Mouse (Mus musculus): Measurements from ENCODE around the gene Wfdc1.

Gene Wfdc1

GRCm38 (mm10) chr8:119666219-119666951 is at the start of gene Wfdc1:
Gene Wfdc1, plus strand, starts transcription at chr8:119666365.
- no peak for DNase-seq

- no peak for DNase-seq
Observed at GRCm38 (mm10) chr8:119616811-119617210, 49.4 kb upstream of the Wfdc1 start.

- no peak for DNase-seq
Observed at GRCm38 (mm10) chr8:119617586-119617985, 48.6 kb upstream of the Wfdc1 start.

GRCm38 (mm10) chr8:119618887-119619286 is 47.3 kb upstream of the Wfdc1 start:
- no peak for DNase-seq

- no peak for DNase-seq
Observed at GRCm38 (mm10) chr8:119620116-119620840, 45.9 kb upstream of the Wfdc1 start.

- no peak for DNase-seq
Observed at GRCm38 (mm10) chr8:119620848-119621465, 45.2 kb upstream of the Wfdc1 start.

- DNase-seq: no peak
Observed at GRCm38 (mm10) chr8:119622555-119622954, 43.6 kb upstream of the Wfdc1 start.

- no peak for DNase-seq
Observed at GRCm38 (mm10) chr8:119623061-119623460, 43.1 kb upstream of the Wfdc1 start.

GRCm38 (mm10) chr8:119623744-119624143 is 42.4 kb upstream of the Wfdc1 start:
- no peak for DNase-seq

GRCm38 (mm10) chr8:119624916-119625315 is 41.2 kb upstream of the Wfdc1 start:
- DNase-seq: no peak

- DNase-seq: no peak
Observed at GRCm38 (mm10) chr8:119625788-119626187, 40.4 kb upstream of the Wfdc1 start.

- no peak for DNase-seq
Observed at GRCm38 (mm10) chr8:119627199-119627598, 39.0 kb upstream of the Wfdc1 start.

- no peak for DNase-seq
Observed at GRCm38 (mm10) chr8:119627613-119628359, 38.4 kb upstream of the Wfdc1 start.

- DNase-seq: no peak
Observed at GRCm38 (mm10) chr8:119630841-119631240, 35.3 kb upstream of the Wfdc1 start.

- no peak for DNase-seq
Observed at GRCm38 (mm10) chr8:119632246-119632645, 33.9 kb upstream of the Wfdc1 start.

GRCm38 (mm10) chr8:119632909-119633308 is 33.3 kb upstream of the Wfdc1 start:
- no peak for DNase-seq

GRCm38 (mm10) chr8:119634616-119635336 is 31.4 kb upstream of the Wfdc1 start:
- DNase-seq: no peak

GRCm38 (mm10) chr8:119635378-119635777 is 30.8 kb upstream of the Wfdc1 start, which contains the start of gene Kcng4:
Gene Kcng4, minus strand, starts transcription at chr8:119635680.
- no peak for DNase-seq

GRCm38 (mm10) chr8:119635958-119636357 is 30.2 kb upstream of the Wfdc1 start:
- no peak for DNase-seq

GRCm38 (mm10) chr8:119636766-119637165 is 29.4 kb upstream of the Wfdc1 start:
- no peak for DNase-seq

GRCm38 (mm10) chr8:119637381-119637780 is 28.8 kb upstream of the Wfdc1 start:
- DNase-seq: no peak

GRCm38 (mm10) chr8:119638261-119638660 is 27.9 kb upstream of the Wfdc1 start:
- DNase-seq: no peak

Data from cerebellum, adult 9-10 months (tissue).